Mouse (Mus musculus): Measurements from ENCODE around the gene Auh.

DNA sequence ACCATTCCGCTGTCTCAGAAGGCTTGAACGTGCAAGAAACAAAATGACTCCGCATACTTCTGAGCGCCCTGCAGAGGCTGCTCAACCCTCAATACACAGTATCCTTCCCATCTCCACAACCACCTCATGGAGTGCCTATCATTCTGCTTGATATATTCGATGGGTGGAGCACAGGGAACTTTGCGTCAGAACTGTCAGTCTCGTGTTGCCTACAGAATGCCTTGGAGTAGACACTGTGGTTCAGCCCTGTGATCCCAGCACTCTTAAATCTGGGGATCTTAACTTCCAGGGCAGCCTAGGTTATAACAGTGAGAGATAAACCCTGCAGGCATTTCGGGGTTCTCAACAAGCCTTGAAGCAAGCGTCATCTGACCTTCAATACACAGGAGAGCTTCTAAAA is 1.1 kb downstream of the Auh start:
- no peak for TF ChIP-seq CTCF (IDR thresholded peaks at IDR 0.05; ENCODE audit: extremely low read depth, insufficient read length, insufficient replicate concordance, low read depth, low read length)
- no peak for TF ChIP-seq POLR2A (IDR thresholded peaks at IDR 0.05; ENCODE audit: low read depth, low read length)

Data from small intestine, adult 2 months (tissue).